Mouse (Mus musculus): ENCODE data around the gene Diras2.

The Diras2 gene

GRCm38 (mm10) chr13:52531121-52531520 lies at the start of gene Diras2:
Gene Diras2 (minus strand): TSS chr13:52531279.
- DNase-seq, result peak in 1 of 2 experiments; percentile 8

DNA sequence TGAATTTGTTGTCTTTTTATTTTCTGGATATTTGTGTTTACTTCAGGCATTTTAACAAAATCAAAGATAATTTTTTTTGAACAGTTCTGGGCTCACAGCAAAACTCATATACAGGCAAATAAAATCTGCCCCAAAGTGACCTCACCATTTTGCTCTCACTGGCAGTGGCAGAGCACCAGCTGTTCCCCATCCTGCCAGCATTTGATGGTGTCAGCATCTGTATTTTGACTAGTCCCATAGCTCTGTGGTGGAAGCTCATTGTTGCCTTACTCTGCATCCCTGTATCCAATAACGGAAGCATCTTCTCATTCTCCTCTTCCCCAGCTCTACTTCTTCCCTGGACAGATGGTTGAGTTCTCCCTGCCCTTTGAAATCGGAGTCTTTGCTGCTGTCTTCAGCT lies 47.7 kb upstream of the Diras2 start:
- no peak for DNase-seq

DNA sequence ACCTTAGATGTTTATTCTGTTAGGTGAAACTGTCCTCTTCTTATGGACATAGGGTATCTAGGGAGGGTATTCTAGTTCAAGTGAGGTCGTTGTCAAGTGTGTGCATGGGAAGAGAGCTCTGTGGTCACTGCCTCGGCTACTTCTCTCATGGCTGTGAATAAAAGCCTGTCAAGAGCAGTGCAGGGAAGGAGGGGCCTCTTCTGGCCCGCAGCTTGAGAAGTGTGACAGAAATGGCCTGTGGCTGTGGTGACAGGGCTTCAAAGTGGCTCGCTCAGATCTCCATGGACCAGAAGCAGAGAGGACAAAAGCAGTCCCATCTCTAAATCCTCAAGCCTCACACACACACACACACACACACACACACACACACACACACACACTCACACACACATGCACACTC lies 46.9 kb upstream of the Diras2 start:
- DNase-seq, result no peak

DNA sequence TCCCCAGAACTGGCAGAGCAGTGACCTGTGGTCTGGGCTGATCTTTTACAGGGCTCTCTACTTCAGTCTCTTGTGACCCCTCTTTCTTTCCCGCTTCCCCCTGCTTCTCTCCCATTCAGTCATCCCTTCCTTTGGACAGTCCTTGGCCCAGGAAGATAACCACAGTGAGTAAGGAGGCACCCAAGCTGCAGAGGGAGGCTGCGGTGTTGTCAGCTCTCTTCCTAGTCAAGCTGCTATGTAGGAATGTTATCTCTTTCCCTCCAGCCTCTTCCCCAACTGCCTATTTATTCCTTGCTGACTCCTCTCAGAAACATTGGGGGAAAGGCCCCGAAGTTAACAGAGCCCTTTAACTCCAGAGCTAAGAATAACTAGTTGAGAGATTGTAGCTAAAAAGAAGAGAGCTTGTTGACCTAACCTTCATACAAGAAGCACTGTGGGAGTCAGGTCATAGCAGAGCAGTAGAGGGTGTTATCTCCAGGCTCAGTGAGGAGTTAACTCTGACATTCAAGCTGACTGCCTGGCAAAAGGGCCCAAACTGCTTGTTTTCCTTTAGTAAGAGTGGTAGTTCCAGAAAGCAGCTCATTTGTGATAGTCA lies 46.3 kb upstream of the Diras2 start:
- no peak for DNase-seq

DNA sequence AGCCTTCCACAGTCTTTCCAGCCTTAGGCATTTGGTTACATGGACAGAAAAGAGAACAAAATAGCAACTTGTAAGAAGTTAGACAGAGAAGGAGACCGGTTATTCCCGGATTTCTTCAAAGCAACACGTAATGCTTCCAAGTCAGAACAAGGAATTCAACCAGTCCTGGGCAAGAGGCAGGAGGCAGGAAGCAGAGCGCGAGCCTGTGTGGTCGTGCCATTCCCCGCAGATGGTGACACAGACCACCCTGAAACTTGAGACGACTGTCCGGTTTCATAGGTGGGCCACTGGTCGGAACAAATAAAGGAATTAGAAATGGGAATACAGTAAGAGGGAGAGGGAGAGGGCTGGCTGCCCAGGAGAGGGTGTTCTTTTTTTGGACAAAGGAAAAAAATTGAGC lies 45.8 kb upstream of the Diras2 start:
- no peak for DNase-seq

- no peak for DNase-seq
Measured at GRCm38 (mm10) chr13:52576021-52576614, 45.0 kb upstream of the Diras2 start.

DNA sequence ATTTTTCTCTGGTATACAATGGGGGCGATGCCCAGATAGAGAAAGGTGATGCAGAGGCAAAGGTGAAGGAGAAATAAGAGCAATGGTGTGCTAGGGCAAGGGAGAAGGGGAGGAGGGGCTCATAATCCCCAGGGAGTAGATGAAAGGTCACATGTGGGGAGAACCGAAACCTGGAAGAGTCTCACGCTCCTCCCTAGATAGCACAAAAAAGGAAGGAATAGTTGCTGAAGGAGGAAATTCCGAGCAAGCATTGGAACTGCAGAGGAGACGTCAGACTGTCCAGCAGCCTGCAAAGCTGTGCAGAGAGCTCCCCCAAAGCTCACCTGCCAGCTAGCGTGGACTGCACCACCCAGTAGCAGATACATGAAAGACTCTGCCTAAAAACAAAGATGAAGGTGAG lies 44.4 kb upstream of the Diras2 start:
- no peak for DNase-seq

DNA sequence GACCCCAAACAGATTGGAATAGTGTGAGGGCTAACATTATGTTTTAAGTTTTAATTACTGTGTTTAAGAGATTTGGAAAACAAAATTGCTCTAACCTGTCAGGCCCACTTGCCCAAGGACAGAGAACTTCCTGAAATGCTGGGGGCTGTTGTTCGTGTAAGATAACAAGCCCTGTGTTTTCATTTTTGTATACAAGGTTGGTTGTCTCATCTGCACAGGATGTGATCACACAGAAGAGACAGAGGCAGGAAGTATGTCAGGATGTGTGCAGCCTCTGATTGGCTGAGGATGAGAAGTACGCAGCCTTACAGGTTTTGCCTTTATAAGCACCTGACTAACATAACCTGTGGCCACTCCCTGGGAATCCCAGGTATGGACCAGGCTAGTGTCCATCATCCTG lies 43.2 kb upstream of the Diras2 start:
- no peak for DNase-seq

GRCm38 (mm10) chr13:52572451-52573446 lies 41.7 kb upstream of the Diras2 start:
- DNase-seq, result peak; percentile 55 to 63

DNA sequence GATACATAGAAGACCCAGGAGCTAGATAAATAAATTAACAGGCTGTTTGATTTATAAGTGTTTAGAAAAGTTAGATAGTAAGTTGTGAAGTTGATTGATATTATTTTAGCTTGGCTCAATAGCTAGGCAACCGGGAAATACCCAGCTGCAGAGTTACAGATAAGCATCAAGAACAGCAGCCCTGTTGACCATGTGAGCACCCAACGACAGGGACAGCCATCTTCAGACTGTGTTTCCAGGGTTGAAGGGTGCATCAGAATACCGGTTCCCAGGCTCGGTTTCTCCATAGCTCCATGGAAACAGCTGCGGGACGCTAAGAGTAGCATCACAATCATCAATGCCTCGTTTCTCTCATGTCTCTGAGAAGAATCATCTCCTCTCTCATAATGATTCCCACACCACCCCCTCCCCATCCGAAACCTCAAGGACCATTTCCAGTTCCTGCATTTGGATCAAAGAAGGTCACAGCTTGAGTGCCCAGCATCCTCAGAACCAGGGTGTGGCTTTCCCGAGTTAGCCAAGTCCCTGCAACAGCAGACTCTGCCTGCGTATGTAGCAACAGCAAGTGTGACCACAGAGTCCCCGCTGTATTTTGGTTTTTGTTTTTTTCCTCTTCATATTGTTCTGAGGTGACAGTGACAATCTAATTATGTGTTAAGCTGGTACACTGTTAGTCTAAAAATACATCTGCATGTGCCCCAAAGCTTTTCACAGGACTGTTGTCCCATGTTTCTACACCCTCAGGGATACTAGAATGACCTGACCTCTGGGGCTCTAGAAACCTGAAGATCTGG lies 40.7 kb upstream of the Diras2 start:
- peak in 1 of 2 experiments; percentile 39 for DNase-seq

DNA sequence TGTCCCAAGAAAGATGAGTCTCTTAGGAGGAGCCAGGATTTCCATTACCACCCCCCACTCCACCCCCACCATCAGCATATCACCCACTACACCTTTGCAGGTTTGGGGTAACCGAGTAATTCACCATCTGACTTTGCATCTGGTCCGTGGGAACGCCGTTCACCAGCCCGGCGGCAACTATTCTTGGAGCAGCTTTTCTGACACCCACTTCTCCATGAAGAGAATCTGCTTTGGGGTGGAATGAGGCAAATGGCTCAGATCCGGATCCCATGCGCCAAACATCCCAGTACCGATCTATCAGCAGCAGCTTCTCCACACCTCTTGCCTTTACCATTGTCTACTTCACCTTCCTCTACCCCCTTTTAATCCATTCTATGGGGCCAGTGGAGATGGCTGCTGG lies 39.2 kb upstream of the Diras2 start:
- DNase-seq, result no peak

GRCm38 (mm10) chr13:52569194-52569769 lies 38.2 kb upstream of the Diras2 start:
- DNase-seq, result no peak

DNA sequence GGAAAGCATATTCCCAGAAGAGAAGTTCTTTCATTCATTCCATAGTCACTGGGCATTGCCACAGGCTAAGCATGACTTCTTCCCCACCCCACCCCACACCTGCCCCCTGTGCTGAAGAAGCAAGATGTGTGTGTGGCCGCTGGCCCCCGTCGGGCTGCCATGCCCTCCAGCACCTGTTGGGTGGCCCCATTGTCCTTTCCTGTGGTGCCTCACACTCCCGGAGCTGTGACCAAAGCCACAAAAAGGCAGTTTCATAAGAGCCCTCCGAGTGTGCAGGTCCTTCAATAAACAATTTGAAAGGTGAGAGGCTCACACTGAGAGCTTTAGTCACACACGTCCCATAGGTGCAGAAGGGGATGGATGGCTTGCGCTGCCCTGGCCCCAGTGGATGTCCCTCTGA lies 35.7 kb upstream of the Diras2 start:
- DNase-seq, result no peak

GRCm38 (mm10) chr13:52566188-52566760 lies 35.2 kb upstream of the Diras2 start:
- no peak for DNase-seq

GRCm38 (mm10) chr13:52565103-52565739 lies 34.1 kb upstream of the Diras2 start:
- DNase-seq, result no peak

GRCm38 (mm10) chr13:52562166-52562571 lies 31.1 kb upstream of the Diras2 start:
- no peak for DNase-seq

- no peak for DNase-seq
Measured at GRCm38 (mm10) chr13:52561367-52562165, 30.5 kb upstream of the Diras2 start.

GRCm38 (mm10) chr13:52557421-52557820 lies 26.3 kb upstream of the Diras2 start:
- DNase-seq, result no peak

DNA sequence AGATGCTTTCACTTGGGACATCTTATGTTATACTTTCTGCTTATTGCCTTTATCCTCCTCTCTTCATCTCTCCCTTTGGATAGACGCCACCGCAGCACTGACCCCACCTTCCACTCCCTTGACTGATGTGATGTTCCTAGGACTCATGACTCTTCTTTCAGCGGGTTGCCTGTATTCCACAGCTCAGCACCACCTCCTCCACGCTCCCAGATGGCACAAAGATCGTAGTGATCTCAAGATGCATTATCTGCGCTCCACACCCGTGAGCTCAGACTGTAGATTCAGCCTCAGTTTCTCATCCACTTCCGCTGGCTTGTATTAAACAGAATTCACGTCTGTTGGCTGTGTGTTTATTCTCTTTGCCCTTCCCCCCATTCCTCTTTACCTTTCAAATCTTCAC lies 23.6 kb upstream of the Diras2 start:
- DNase-seq, result no peak

- DNase-seq, result no peak
Measured at GRCm38 (mm10) chr13:52552822-52553477, 21.9 kb upstream of the Diras2 start.

Measured in lung, adult 18-20 months (tissue).